Mouse (Mus musculus) testis, adult 2 months (tissue): ENCODE measurements at regions not wholly inside any gene's neighbourhood (a gene's known extent, or its start where the extent isn't known, plus 50 kb on each side); places are given as distances from the start of the nearest gene placed in this dataset.

Experiments
- CTCF ChIP-seq: fragments of 200-500 bp; IDR thresholded peaks from 2 replicates; pipeline ENCODE4 v1.5.1; 2012; ENCODE audit warnings: low read depth, mild to moderate bottlenecking, inconsistent platforms, low read length, moderate library complexity; ENCODE audit not compliant: control insufficient read depth, insufficient read depth, insufficient replicate concordance
- POLR2A ChIP-seq: fragments of 200-500 bp; IDR thresholded peaks from 2 replicates; pipeline ENCODE4 v1.6.1; 2012; ENCODE audit warnings: low read depth, mild to moderate bottlenecking, inconsistent platforms, low read length, moderate library complexity; ENCODE audit not compliant: control insufficient read depth

- TF ChIP-seq POLR2A (no peak), CTCF (no peak)
Observed at GRCm38 (mm10) chr1:76550876-76551275, 964.0 kb downstream of the Epha4 start.
